1 mouse cellular context compared by ENCODE assay signal in genomic region chr7:113349089-113349488, GRCm38 (mm10).
A peak's percentile ranks its signal among the peaks of the same experiment; 100 is the strongest.
TF ChIP-seq lines count a peak whose summit lies in the region.

No protein-coding gene starts in this region.

TF ChIP-seq in MEL, 35 proteins besides CTCF, POLR2A, EP300 and RAD21 (continued from another document):
- TF ChIP-seq SIN3A (IDR thresholded peaks at IDR 0.05; ENCODE audit: low read length) = 0 out of 2 replicates have a peak, but pooled peaks have one; percentile 21
- no peak for TF ChIP-seq MAFK (IDR thresholded peaks at IDR 0.05; ENCODE audit: borderline replicate concordance, low read depth, low read length)
- peak; percentile 96 for TF ChIP-seq TCF12 (IDR thresholded peaks at IDR 0.05; ENCODE audit: low read depth, low read length)
- TF ChIP-seq TAL1 (IDR thresholded peaks at IDR 0.05; ENCODE audit: low read length) = peak; percentile 91
- TF ChIP-seq RCOR1 (IDR thresholded peaks at IDR 0.05; ENCODE audit: low read depth, low read length) = peak; percentile 82
TF ChIP-seq in MEL: peak in this region for 8.
